Mouse (Mus musculus): ENCODE measurements around the gene Mob1b. TPM values are rescaled to one million over a fixed set of nuclear protein-coding genes. Genes with fewer than 3 reads are reported as not detected.
"Not testable (repeated sequence)": the region's sequence is repeated elsewhere in the genome, so short reads cannot be mapped to it uniquely, and the experiment has no call there.

Mob1b gene
- total and polyA plus RNA-seq, 3 experiments = 12.2 to 14.0 TPM; not detected in 1

GRCm38 (mm10) chr5:88741065-88741464 lies 20.4 kb downstream of the Mob1b start:
- DNase-seq (ENCODE audit: low read depth, low spot score) = peak; percentile 30
- not testable (repeated sequence) for H3K9me3 ChIP-seq (replicated peaks; ENCODE audit: insufficient read depth, low read length); H3K9ac ChIP-seq (ENCODE audit: control insufficient read depth, low read depth, low read length, poor library complexity, severe bottlenecking); H3K4me3 ChIP-seq (ENCODE audit: control insufficient read depth in 1 of 2, insufficient read depth in 1 of 2, low read depth in 2 of 2, low read length in 2 of 2); H3K27ac ChIP-seq (ENCODE audit: control insufficient read depth, low read depth, low read length); H3K27me3 ChIP-seq (ENCODE audit: control insufficient read depth in 1 of 2, insufficient read depth in 2 of 2, low read length in 2 of 2); H3K4me1 ChIP-seq (ENCODE audit: control insufficient read depth in 1 of 2, insufficient read depth in 2 of 2, low read length in 2 of 2)
- TF ChIP-seq GATA1 (IDR thresholded peaks at IDR 0.05; ENCODE audit: low read depth, low read length) = peak; percentile 42; the same call in 1 of the 2 replicates
- Histone ChIP-seq H3K79me2 (ENCODE audit: control insufficient read depth, insufficient read depth, low read length, poor library complexity) (peaks cover 27% of the 10 kb centered on the region), H3K36me3 (ENCODE audit: control insufficient read depth in 1 of 2, insufficient read depth in 2 of 2, low read length in 2 of 2) (peaks cover 11 to 26% of the 10 kb centered on the region in 2 experiments)

GRCm38 (mm10) chr5:88747774-88748173 lies 27.1 kb downstream of the Mob1b start:
- H3K4me3 ChIP-seq (ENCODE audit: control insufficient read depth in 1 of 2, insufficient read depth in 1 of 2, low read depth in 2 of 2, low read length in 2 of 2) = no peak overlapping the region

DNA sequence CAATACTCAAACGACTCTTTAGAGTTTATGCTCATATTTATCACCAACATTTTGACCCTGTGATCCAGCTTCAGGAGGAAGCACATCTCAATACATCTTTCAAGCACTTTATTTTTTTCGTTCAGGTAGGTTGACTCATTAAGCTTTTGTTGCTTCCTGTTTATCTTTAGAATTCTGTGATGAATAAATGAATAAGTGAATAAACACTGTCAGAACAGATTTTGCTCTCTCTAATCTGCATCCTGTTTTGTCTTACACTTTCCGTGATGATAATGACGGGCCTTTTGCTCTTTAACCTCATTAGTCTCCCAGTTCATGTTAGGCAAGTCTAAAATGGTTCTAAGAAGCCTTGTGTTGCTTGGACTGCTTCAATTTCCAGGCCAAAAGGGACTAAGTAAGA lies 32.5 kb downstream of the Mob1b start:
- H3K9ac ChIP-seq (ENCODE audit: control insufficient read depth, low read depth, low read length, poor library complexity, severe bottlenecking) = no peak overlapping the region
- H3K79me2 ChIP-seq (ENCODE audit: control insufficient read depth, insufficient read depth, low read length, poor library complexity) = no peaks in the 10 kb centered on the region
- no peaks in the 10 kb centered on the region for H3K4me1 ChIP-seq (ENCODE audit: control insufficient read depth in 1 of 2, insufficient read depth in 2 of 2, low read length in 2 of 2)
- no peak for DNase-seq (ENCODE audit: low read depth, low spot score)
- H3K9me3 ChIP-seq (replicated peaks; ENCODE audit: insufficient read depth, low read length) = no peaks in the 10 kb centered on the region
- H3K36me3 ChIP-seq (ENCODE audit: control insufficient read depth in 1 of 2, insufficient read depth in 2 of 2, low read length in 2 of 2) = peaks cover 2 to 26% of the 10 kb centered on the region in 2 experiments; a peak in 3 of 4 replicates
- TF ChIP-seq KAT2A (conservative IDR thresholded peaks at IDR 0.05; ENCODE audit: low read depth, low read length) = no peak
- TF ChIP-seq SMC3 (IDR thresholded peaks at IDR 0.05; ENCODE audit: low read depth, low read length) = no peak
- no peak for TF ChIP-seq CHD1 (IDR thresholded peaks at IDR 0.05; ENCODE audit: low read depth, low read length)
- no peak for TF ChIP-seq CHD2 (IDR thresholded peaks at IDR 0.05; ENCODE audit: low read length)
- TF ChIP-seq MAZ (IDR thresholded peaks at IDR 0.05; ENCODE audit: low read depth, low read length) = no peak
- TF ChIP-seq CTCF (IDR thresholded peaks at IDR 0.05 in 2 of 3, conservative IDR thresholded peaks at IDR 0.05 in 1 of 3; ENCODE audit: control insufficient read depth in 1 of 3, insufficient read depth in 1 of 3, low read depth in 2 of 3, low read length in 3 of 3, poor library complexity in 1 of 3, severe bottlenecking in 1 of 3) = no peak
- no peak for TF ChIP-seq ZNF384 (IDR thresholded peaks at IDR 0.05; ENCODE audit: low read depth, low read length)
- TF ChIP-seq NELFE (IDR thresholded peaks at IDR 0.05; ENCODE audit: low read depth, low read length) = no peak
- TF ChIP-seq ELF1 (IDR thresholded peaks at IDR 0.05; ENCODE audit: low read depth, low read length) = no peak
- no peak for TF ChIP-seq NRF1 (IDR thresholded peaks at IDR 0.05; ENCODE audit: insufficient read depth, low read depth, low read length, poor library complexity, severe bottlenecking)
- no peak for TF ChIP-seq BHLHE40 (IDR thresholded peaks at IDR 0.05; ENCODE audit: borderline replicate concordance, low read depth, low read length)
- no peak for TF ChIP-seq E2F4 (IDR thresholded peaks at IDR 0.05; ENCODE audit: borderline replicate concordance, low read depth, low read length)
- TF ChIP-seq ZKSCAN1 (IDR thresholded peaks at IDR 0.05; ENCODE audit: low read depth, low read length) = no peak
- no peak for TF ChIP-seq MXI1 (IDR thresholded peaks at IDR 0.05; ENCODE audit: low read depth, low read length)
- no peak for TF ChIP-seq ZC3H11A (IDR thresholded peaks at IDR 0.05; ENCODE audit: low read depth, low read length)
- H3K4me3 ChIP-seq (ENCODE audit: control insufficient read depth in 1 of 2, insufficient read depth in 1 of 2, low read depth in 2 of 2, low read length in 2 of 2) = no peak overlapping the region
- no peak overlapping the region for H3K27ac ChIP-seq (ENCODE audit: control insufficient read depth, low read depth, low read length)
- no peaks in the 10 kb centered on the region for H3K27me3 ChIP-seq (ENCODE audit: control insufficient read depth in 1 of 2, insufficient read depth in 2 of 2, low read length in 2 of 2)

More at GRCm38 (mm10) chr5:88747774-88748173, 27.1 kb downstream of the Mob1b start:
- Histone ChIP-seq H3K27me3 (ENCODE audit: control insufficient read depth in 1 of 2, insufficient read depth in 2 of 2, low read length in 2 of 2) (no peaks in the 10 kb centered on the region), H3K79me2 (ENCODE audit: control insufficient read depth, insufficient read depth, low read length, poor library complexity) (peaks cover 3% of the 10 kb centered on the region; the same call in 1 of the 2 replicates), H3K9me3 (replicated peaks; ENCODE audit: insufficient read depth, low read length) (no peaks in the 10 kb centered on the region), H3K27ac (ENCODE audit: control insufficient read depth, low read depth, low read length) (no peak overlapping the region), H3K9ac (ENCODE audit: control insufficient read depth, low read depth, low read length, poor library complexity, severe bottlenecking) (no peak overlapping the region), H3K36me3 (ENCODE audit: control insufficient read depth in 1 of 2, insufficient read depth in 2 of 2, low read length in 2 of 2) (peaks cover 6 to 38% of the 10 kb centered on the region in 2 experiments; a peak in 3 of 4 replicates), H3K4me1 (ENCODE audit: control insufficient read depth in 1 of 2, insufficient read depth in 2 of 2, low read length in 2 of 2) (no peaks in the 10 kb centered on the region)
- no peak for DNase-seq (ENCODE audit: low read depth, low spot score)
- TF ChIP-seq ZMIZ1 (IDR thresholded peaks at IDR 0.05; ENCODE audit: low read depth, low read length) (no peak), ZNF384 (IDR thresholded peaks at IDR 0.05; ENCODE audit: low read depth, low read length) (no peak), MXI1 (IDR thresholded peaks at IDR 0.05; ENCODE audit: low read depth, low read length) (no peak), HCFC1 (IDR thresholded peaks at IDR 0.05; ENCODE audit: low read depth, low read length) (no peak), USF2 (IDR thresholded peaks at IDR 0.05; ENCODE audit: borderline replicate concordance in 1 of 2, insufficient read depth in 1 of 2, low read depth in 1 of 2, low read length in 2 of 2) (no peak), POLR2AphosphoS2 (IDR thresholded peaks at IDR 0.05; ENCODE audit: low read length) (no peak), RAD21 (IDR thresholded peaks at IDR 0.05; ENCODE audit: low read depth, low read length) (no peak), MYB (IDR thresholded peaks at IDR 0.05; ENCODE audit: low read depth, low read length) (no peak), MAX (IDR thresholded peaks at IDR 0.05; ENCODE audit: low read length) (no peak), SIN3A (IDR thresholded peaks at IDR 0.05; ENCODE audit: low read length) (no peak), NELFE (IDR thresholded peaks at IDR 0.05; ENCODE audit: low read depth, low read length) (no peak), MAFK (IDR thresholded peaks at IDR 0.05; ENCODE audit: borderline replicate concordance, low read depth, low read length) (no peak), GABPA (IDR thresholded peaks at IDR 0.05; ENCODE audit: low read depth, low read length) (no peak)

Data from MEL (cell line).